Mouse (Mus musculus) olfactory bulb, adult 2 months (tissue): ENCODE measurements at regions not wholly inside any gene's neighbourhood (a gene's known extent, or its start where the extent isn't known, plus 50 kb on each side); places are given as distances from the start of the nearest gene placed in this dataset.

Experiments
- CTCF ChIP-seq: fragments of 200-500 bp; IDR thresholded peaks from 2 replicates; pipeline ENCODE4 v1.5.1; 2012; ENCODE audit warnings: low read depth, mild to moderate bottlenecking, low read length, moderate library complexity; ENCODE audit not compliant: insufficient read depth
- POLR2A ChIP-seq: fragments of 200-500 bp; IDR thresholded peaks from 2 replicates; pipeline ENCODE4 v1.6.1; 2012; ENCODE audit warnings: mild to moderate bottlenecking, low read depth, low read length, moderate library complexity; ENCODE audit not compliant: insufficient read depth

DNA sequence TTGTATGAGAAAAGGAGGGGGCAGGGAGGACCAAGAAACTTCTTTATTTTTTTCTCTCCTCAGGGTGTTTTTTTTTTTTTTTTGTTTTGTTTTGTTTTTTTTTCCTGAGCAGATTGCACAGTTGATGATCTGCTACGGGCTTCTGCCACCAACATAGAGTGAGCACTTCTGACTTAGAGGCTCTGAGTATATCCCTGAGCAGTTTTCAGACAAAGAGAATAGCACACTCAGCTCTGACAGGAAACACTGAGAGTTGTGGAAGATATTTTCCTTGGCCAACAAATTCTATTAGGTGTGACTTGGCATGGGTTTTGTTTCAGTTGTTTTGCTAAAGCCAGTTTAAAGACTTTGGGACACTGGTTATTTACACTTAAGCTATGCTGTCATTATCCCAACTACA is 93.8 kb upstream of the Zfp770 start:
- TF ChIP-seq CTCF = no peak
- TF ChIP-seq POLR2A = no peak
